Mouse (Mus musculus) limb, embryonic 15.5 days (tissue): ENCODE measurements around the gene Cbx4. TPM values are rescaled to one million over a fixed set of nuclear protein-coding genes. Genes with fewer than 3 reads are reported as not detected.

Experiments used
- ATAC-seq: fragments of 200-750 bp; cut with Nextera tagmentation; 2 replicates; pipeline ENCODE4 v1.8.0; 2017; ENCODE audit warnings: low read depth, moderate TSS enrichment; ENCODE audit not compliant: insufficient number of reproducible peaks, low FRiP score, low TSS enrichment
- H3K27ac ChIP-seq: fragments of 300-500 bp; sonication (generic); 2 replicates; pipeline ENCODE4 v1.5.1; 2015; ENCODE audit warnings: moderate library complexity, mild to moderate bottlenecking, inconsistent platforms
- H3K27me3 ChIP-seq: fragments of 300-500 bp; sonication (generic); 2 replicates; pipeline ENCODE4 v1.6.1; 2015; ENCODE audit warnings: inconsistent platforms
- H3K36me3 ChIP-seq: fragments of 300-500 bp; sonication (generic); 2 replicates; pipeline ENCODE4 v1.6.1; 2015; ENCODE audit warnings: inconsistent platforms
- H3K4me1 ChIP-seq: fragments of 300-500 bp; sonication (generic); 2 replicates; pipeline ENCODE4 v1.6.1; 2015; ENCODE audit warnings: inconsistent platforms
- H3K4me2 ChIP-seq: fragments of 300-500 bp; sonication (generic); 2 replicates; pipeline ENCODE4 v1.6.1; 2015; ENCODE audit warnings: mild to moderate bottlenecking, inconsistent platforms
- H3K4me3 ChIP-seq: fragments of 300-500 bp; sonication (generic); 2 replicates; pipeline ENCODE4 v1.5.1; 2015; ENCODE audit warnings: mild to moderate bottlenecking, inconsistent platforms
- H3K9ac ChIP-seq: fragments of 300-500 bp; sonication (generic); 2 replicates; pipeline ENCODE4 v1.6.1; 2015; ENCODE audit warnings: inconsistent platforms
- H3K9me3 ChIP-seq: fragments of 300-500 bp; sonication (generic); 2 replicates; pipeline ENCODE4 v1.6.1; 2016; ENCODE audit warnings: inconsistent platforms
- WGBS: fragments of 180-500 bp; shearing (Covaris S2); methylation state at CpG from one replicate; pipeline ENCODE4 v1.1.7; 2015; 5-methylcytosine and 5-hydroxymethylcytosine counted together
- polyA plus RNA-seq: library from polyadenylated mRNA; unstranded; fragments of >200 nt; fragmentation: Nextera tagmentation; extraction: Ambion mirVana; gene quantifications from 2 replicates; pipeline ENCODE4 v1.2.1, GENCODE M21; 2015

The Cbx4 gene
- polyA plus RNA-seq, 1 experiment from 2014 or later, result 16.4 TPM

GRCm38 (mm10) chr11:119041325-119041716 lies 44.7 kb downstream of the Cbx4 start:
- peaks cover 79% of the 10 kb centered on the region for H3K4me1 ChIP-seq
- peak; percentile 27 for ATAC-seq

GRCm38 (mm10) chr11:119040600-119041324 lies 45.3 kb downstream of the Cbx4 start, which contains the start of gene Cbx8:
Gene Cbx8, minus strand, starts transcription at chr11:119040969.
- ATAC-seq, result peak; percentile 94
- peaks cover 8% of the 10 kb centered on the region for H3K36me3 ChIP-seq
- H3K9ac ChIP-seq, result peak within 1 kb of the TSS; percentile 76
- WGBS, result under 1% methylated on average over 57 of the region's 63 CpGs
- no peaks in the 10 kb centered on the region for H3K9me3 ChIP-seq
- H3K4me2 ChIP-seq, result peak within 1 kb of the TSS; percentile 99
- H3K27me3 ChIP-seq, result peaks cover 65% of the 10 kb centered on the region
- peak within 1 kb of the TSS; percentile 90 for H3K27ac ChIP-seq
- peak within 1 kb of the TSS; percentile 80 for H3K4me3 ChIP-seq
- H3K4me1 ChIP-seq, result peaks cover 81% of the 10 kb centered on the region

More at GRCm38 (mm10) chr11:119041325-119041716, 44.7 kb downstream of the Cbx4 start:
- peaks cover 65% of the 10 kb centered on the region for H3K27me3 ChIP-seq
- 0% methylated on average over 31 of the region's 31 CpGs for WGBS
- H3K9ac ChIP-seq, result 0 out of 2 replicates have a peak overlapping the region, but pooled peaks have one; percentile 39
- no peaks in the 10 kb centered on the region for H3K9me3 ChIP-seq
- peak overlapping the region; percentile 89 for H3K27ac ChIP-seq
- H3K4me3 ChIP-seq, result peak overlapping the region; percentile 80
- peak overlapping the region; percentile 99 for H3K4me2 ChIP-seq
- H3K36me3 ChIP-seq, result peaks cover 8% of the 10 kb centered on the region

DNA sequence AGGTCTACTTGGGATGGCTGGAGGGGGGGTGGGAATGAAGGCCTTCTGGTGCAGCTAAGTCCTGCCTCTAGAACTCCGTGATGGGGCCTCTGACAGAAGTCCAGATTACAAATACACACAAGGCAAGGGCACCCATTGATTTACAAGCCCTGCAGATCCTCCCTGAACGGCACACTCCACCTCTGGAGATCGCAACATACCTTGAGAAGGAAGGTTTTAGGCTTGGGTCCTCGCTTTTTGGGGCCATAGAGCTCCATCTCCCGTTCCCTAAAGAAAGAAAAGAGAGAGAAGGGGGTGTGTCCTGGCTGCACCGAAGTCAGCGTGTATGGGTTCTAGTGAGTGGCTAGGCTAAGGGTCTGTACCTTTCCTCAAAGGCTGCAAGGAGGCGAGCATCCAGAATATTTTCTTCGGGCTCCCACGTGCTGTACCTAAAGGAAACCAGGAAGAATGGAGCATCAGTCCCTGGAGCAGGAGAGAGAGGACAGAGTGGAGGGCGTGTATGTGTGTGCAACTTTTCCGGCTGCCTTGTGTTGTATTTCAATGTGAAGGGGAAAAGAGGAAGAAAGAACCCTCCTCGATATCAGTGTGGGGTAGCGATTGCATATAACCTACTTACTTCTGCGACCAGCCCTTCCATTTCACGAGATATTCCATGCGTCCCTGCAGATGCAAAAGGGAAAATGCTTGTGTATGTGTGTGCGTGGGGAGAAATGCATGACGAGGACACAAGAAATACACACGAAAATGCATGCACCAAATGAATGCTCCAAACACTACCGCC lies 46.1 kb downstream of the Cbx4 start:
- peaks cover 66% of the 10 kb centered on the region for H3K27me3 ChIP-seq
- 9% methylated on average over 21 of the region's 21 CpGs for WGBS
- ATAC-seq, result no peak
- no peaks in the 10 kb centered on the region for H3K9me3 ChIP-seq
- H3K4me2 ChIP-seq, result peak overlapping the region; percentile 99
- H3K4me3 ChIP-seq, result peak overlapping the region; percentile 80
- peak overlapping the region; percentile 76 for H3K9ac ChIP-seq
- H3K27ac ChIP-seq, result peak overlapping the region; percentile 90; the same call in 1 of the 2 replicates
- peaks cover 8% of the 10 kb centered on the region for H3K36me3 ChIP-seq
- peaks cover 86% of the 10 kb centered on the region for H3K4me1 ChIP-seq

GRCm38 (mm10) chr11:119038744-119039484 lies 47.1 kb downstream of the Cbx4 start:
- WGBS, result 53% methylated on average over 22 of the region's 22 CpGs
- H3K9ac ChIP-seq, result no peak overlapping the region

DNA sequence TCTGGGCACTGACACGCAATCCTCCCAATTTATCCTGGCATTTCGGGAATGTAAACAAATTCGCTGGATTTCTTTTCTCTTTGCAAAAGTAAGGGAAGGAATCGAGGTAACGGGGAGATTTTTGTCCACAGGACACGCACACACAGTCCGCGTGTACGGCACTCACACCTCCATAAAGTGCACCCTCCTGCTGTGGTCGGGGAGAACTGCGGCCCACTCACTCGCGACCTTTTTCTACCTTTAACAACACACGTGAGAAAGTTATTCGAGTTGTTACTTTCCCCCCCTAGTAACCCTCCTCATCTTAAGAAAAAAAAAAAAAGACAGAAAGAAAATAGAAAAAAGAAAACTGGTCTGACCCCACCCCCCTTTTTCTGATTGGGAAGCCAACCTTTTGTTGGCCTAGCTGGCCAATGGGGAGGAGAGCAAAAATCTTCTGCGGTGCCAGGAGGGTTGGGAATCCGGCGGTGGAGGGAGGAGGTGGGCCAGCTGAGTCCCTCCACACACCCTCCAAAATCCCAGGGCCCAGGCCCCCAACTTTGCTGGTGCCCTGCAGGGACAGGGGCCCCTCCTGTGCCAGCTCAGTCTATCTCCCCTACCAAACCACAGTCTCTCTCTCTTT lies 48.1 kb downstream of the Cbx4 start:
- H3K27ac ChIP-seq, result no peak overlapping the region
- peaks cover 63% of the 10 kb centered on the region for H3K27me3 ChIP-seq
- peak overlapping the region; percentile 95 for H3K4me2 ChIP-seq
- ATAC-seq, result no peak
- no peaks in the 10 kb centered on the region for H3K9me3 ChIP-seq
- 23% methylated on average over 18 of the region's 18 CpGs for WGBS
- H3K4me3 ChIP-seq, result peak overlapping the region; percentile 47
- H3K4me1 ChIP-seq, result peaks cover 77% of the 10 kb centered on the region
- peaks cover 8% of the 10 kb centered on the region for H3K36me3 ChIP-seq
- H3K9ac ChIP-seq, result no peak overlapping the region

More at GRCm38 (mm10) chr11:119038744-119039484, 47.1 kb downstream of the Cbx4 start:
- no peak overlapping the region for H3K27ac ChIP-seq
- H3K4me2 ChIP-seq, result no peak overlapping the region; the same call in 1 of the 2 replicates
- H3K27me3 ChIP-seq, result peaks cover 67% of the 10 kb centered on the region
- no peak for ATAC-seq
- no peak overlapping the region for H3K4me3 ChIP-seq
- peaks cover 8% of the 10 kb centered on the region for H3K36me3 ChIP-seq
- no peaks in the 10 kb centered on the region for H3K9me3 ChIP-seq
- peaks cover 86% of the 10 kb centered on the region for H3K4me1 ChIP-seq

DNA sequence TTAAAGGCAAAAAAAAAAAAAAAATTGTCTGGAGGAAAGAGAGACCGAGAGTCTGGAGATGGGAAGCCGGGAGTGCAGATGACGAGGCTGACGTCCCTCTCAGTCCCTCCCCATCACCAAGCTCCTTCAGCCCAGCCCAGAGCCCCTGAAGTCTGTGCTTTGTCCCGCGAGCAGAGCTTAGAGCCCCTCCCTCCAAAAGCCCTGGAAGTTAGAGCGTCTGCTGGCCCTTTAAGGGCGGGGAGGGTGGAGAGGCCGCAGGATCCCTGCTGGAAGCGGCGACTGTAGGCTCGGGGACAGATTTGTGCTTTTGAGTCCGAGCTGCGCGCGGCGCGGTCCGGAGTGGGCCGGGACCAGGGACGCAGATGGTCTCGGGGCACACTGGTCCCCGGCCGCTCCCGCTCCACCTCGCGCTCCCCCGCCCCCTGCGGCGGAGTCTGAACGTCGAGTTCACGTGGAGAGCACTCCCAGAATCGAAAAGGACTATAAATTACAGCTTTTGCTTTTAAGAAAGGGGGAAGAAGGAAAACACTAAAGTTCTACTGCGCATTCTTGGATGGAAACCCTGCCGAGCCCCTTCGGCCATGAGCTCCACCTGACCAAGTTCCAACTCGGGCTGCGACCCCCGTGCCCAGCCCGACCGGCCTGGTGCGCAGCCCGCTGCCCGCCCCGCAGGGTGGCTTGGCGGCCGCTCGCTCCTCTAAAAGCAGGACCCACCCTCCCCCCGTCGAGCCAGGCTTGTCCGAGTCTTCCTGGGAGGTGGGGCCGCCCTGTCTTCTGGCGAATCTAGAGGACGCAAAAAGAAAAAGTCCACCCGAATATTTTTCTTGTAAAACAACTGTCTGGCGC lies 48.9 kb downstream of the Cbx4 start:
- Histone ChIP-seq H3K4me2 (peak overlapping the region; percentile 95), H3K27ac (no peak overlapping the region), H3K9me3 (no peaks in the 10 kb centered on the region), H3K27me3 (peaks cover 59% of the 10 kb centered on the region), H3K4me1 (peaks cover 70% of the 10 kb centered on the region), H3K4me3 (peak overlapping the region; percentile 47), H3K36me3 (peaks cover 8% of the 10 kb centered on the region), H3K9ac (peak overlapping the region; percentile 14)
- 5% methylated on average over 57 of the region's 57 CpGs for WGBS
- no peak for ATAC-seq

DNA sequence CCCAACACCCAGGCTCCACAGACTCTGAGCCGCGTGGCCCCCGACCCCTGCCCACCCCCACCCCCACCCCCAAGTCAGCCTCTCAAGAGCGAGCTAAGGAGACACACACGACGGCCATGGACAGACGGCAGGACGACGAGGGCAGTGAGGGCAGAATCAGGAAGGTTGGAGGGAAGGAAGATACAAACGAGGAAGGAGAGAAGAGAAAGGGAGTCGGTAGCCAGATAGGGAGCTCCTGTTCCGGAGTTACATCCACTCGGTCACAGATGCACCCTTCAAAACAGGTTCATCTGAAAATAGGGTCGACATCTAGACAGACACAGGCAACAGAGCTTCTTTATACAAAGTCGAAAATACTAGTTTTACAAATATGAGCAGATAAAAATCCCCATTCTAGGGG lies 49.6 kb downstream of the Cbx4 start:
- peaks cover 52% of the 10 kb centered on the region for H3K27me3 ChIP-seq
- no peak overlapping the region for H3K9ac ChIP-seq
- H3K4me2 ChIP-seq, result 0 out of 2 replicates have a peak overlapping the region, but pooled peaks have one; percentile 95
- no peak overlapping the region for H3K4me3 ChIP-seq
- no peak for ATAC-seq
- H3K36me3 ChIP-seq, result peaks cover 11% of the 10 kb centered on the region
- H3K9me3 ChIP-seq, result no peaks in the 10 kb centered on the region
- 17% methylated on average over 15 of the region's 15 CpGs for WGBS
- H3K27ac ChIP-seq, result no peak overlapping the region
- peaks cover 63% of the 10 kb centered on the region for H3K4me1 ChIP-seq

DNA sequence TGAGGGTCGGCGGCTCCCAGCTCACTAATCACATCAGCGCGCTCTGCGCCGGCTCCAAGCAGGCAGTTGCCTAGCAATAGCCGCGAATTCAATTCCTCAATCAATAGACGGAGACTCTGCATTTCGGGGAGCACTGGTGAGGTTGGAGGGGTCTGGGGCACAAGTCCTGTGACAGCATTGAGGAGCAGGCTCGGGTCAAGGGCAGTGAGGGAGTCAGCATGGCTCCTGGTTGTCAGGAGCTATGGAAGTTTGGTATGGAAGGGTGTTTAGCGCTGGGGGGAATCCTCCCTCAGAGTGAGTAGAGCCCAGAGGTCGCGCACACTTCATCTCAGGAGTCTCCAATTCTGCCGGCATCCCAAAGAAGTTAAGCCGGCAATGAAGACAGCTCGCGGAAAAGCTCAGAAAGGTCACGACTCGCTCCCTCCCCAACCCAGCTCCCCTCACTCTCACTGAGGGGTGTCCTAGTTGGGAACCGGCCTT lies 50.3 kb downstream of the Cbx4 start:
- Histone ChIP-seq H3K36me3 (peaks cover 14% of the 10 kb centered on the region), H3K9ac (no peak overlapping the region), H3K4me1 (peaks cover 59% of the 10 kb centered on the region), H3K4me2 (no peak overlapping the region), H3K4me3 (no peak overlapping the region), H3K9me3 (no peaks in the 10 kb centered on the region), H3K27me3 (peaks cover 49% of the 10 kb centered on the region), H3K27ac (no peak overlapping the region)
- WGBS, result 15% methylated on average over 21 of the region's 21 CpGs
- no peak for ATAC-seq

GRCm38 (mm10) chr11:119035094-119035685 lies 50.8 kb downstream of the Cbx4 start:
- Histone ChIP-seq H3K9ac (no peak overlapping the region), H3K4me3 (no peak overlapping the region), H3K27ac (no peak overlapping the region), H3K4me1 (peaks cover 56% of the 10 kb centered on the region), H3K9me3 (no peaks in the 10 kb centered on the region), H3K36me3 (peaks cover 19% of the 10 kb centered on the region), H3K27me3 (peaks cover 49% of the 10 kb centered on the region), H3K4me2 (no peak overlapping the region; the same call in 1 of the 2 replicates)
- no peak for ATAC-seq
- 8% methylated on average over 21 of the region's 21 CpGs for WGBS

DNA sequence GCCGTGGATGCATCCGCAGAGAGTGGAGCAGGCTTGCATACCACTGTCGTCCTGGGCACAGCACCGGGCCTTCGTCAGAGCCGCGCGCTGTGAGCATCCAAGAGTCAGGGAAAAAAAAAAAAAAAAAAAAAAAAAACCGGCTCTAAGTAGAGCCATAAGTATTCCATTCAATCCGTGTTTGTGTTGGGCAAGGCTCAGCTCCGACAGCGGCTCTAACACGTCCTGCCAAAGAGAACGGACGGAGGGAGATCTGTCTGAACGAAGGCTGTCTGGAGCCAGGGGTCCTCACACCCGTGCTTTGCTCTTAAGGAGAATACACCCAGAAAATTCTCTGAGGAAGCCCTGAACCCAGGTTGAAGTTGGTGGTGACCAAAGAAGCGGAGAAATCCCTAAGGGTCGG lies 51.4 kb downstream of the Cbx4 start:
- Histone ChIP-seq H3K27me3 (peaks cover 49% of the 10 kb centered on the region), H3K4me1 (peaks cover 50% of the 10 kb centered on the region), H3K9me3 (no peaks in the 10 kb centered on the region), H3K27ac (no peak overlapping the region), H3K4me2 (peak overlapping the region; percentile 63), H3K9ac (no peak overlapping the region), H3K4me3 (peak overlapping the region; percentile 34), H3K36me3 (peaks cover 25% of the 10 kb centered on the region)
- 4% methylated on average over 19 of the region's 19 CpGs for WGBS
- peak; percentile 44; the same call in 1 of the 2 replicates for ATAC-seq
